Mouse (Mus musculus): ENCODE data around the gene Eef1a1.
A peak's percentile ranks its signal among the peaks of the same experiment; 100 is the strongest.
"Not testable (repeated sequence)": the region's sequence is repeated elsewhere in the genome, so short reads cannot be mapped to it uniquely, and the experiment has no call there.

Eef1a1 gene

GRCm38 (mm10) chr9:78508106-78508786 is 19.3 kb upstream of the Eef1a1 start:
- no peak for DNase-seq (ENCODE audit: low spot score in 2 of 2)

DNA sequence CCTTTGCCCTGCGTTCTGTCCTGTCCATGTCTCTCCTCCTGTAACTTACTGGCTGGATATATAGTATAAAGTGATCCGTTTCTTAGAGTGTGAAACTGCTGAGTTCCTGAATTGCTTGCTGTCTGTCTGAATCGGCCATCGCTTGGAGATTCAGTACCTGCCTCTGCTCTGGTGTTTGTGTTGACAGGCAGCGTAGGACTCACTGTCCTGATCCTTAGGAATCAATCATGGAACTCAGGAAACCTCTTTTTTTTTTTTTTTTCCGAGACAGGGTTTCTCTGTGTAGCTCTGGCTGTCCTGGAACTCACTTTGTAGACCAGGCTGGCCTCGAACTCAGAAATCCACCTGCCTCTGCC is 17.7 kb upstream of the Eef1a1 start:
- no peak for DNase-seq (ENCODE audit: low spot score in 2 of 2)

- DNase-seq (ENCODE audit: low spot score in 2 of 2) = no peak
Observed at GRCm38 (mm10) chr9:78506002-78506721, 17.2 kb upstream of the Eef1a1 start.

DNA sequence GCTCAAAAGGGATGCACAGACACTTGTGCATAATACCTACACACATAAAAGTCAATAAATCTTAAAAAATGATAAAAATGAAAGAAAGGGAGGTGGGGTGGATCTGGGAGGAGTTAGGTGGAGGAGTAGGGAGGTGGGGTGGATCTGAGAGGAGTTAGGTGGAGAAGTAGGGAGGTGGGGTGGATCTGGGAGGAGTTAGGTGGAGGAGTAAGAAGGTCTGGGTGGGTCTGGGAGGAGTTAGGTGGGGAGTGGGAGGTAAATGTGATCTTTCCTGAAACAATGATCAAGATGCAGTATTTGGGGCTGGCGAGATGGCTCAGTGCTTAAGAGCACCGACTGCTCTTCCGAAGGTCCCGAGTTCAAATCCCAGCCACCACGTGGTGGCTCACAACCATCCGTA is 16.3 kb upstream of the Eef1a1 start:
- no peak for DNase-seq (ENCODE audit: low spot score in 2 of 2)

DNA sequence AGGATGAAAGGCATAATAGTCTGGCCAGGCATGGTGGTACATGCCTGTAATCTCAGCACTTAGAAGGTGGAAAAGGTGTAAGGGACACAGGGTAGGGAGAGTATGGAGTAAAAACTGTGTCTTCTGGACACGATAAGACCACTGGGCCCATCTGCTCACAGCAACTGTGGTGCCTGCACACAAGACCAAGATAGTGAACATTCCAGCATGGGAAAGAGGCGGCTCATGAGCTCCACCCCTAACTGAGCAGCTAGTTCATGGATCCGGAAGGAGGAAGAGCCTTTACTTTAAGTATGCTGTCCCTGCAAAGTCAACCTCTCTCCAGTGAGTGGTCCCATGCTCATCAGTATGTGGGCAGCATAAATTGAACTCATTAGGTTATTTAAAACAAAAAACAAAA is 15.7 kb upstream of the Eef1a1 start:
- DNase-seq (ENCODE audit: low spot score in 2 of 2) = no peak

- DNase-seq (ENCODE audit: low spot score in 2 of 2) = no peak
Observed at GRCm38 (mm10) chr9:78504133-78504532, 15.2 kb upstream of the Eef1a1 start.

- DNase-seq (ENCODE audit: low spot score in 2 of 2) = no peak
Observed at GRCm38 (mm10) chr9:78503223-78504079, 14.5 kb upstream of the Eef1a1 start.

DNA sequence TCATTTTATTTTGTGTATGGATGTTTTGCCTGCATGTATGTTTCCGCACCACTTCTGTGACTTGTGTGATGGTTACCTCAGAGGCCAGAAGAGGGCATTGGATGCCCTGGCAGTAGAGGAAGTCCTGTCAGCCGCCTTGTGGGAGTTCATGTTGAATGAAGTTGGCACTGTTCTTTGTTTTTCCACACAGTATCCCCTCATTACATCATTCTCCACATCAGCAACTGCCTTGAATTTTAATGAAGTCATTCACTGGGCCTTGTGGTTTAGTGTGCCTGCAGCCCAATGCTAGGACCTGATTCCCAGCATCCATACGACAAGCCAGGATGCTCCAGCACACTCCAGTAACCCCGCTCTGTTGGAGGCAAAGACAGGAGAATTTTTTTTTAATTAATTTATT is 12.3 kb upstream of the Eef1a1 start:
- no peak for DNase-seq (ENCODE audit: low spot score in 2 of 2)

GRCm38 (mm10) chr9:78500386-78500785 is 11.4 kb upstream of the Eef1a1 start:
- DNase-seq (ENCODE audit: low spot score in 2 of 2) = no peak

DNA sequence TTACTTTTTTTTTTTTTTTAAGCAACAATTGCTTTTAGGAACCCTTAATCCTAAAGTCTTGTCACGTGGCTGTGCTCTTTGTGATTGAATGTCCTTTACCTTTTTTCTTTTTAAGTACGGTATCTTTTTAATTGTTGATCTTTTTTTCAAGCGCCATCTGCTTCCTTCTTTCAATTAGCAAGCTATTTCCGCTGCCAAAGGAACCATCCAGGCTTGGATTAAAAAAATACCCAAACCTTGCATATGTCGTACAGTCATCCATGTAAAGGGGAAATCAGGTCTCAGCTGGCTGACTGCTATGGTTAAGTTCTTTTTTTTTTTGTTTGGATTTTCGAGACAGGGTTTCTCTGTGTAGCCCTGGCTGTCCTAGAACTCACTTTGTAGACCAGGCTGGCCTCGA is 4.2 kb upstream of the Eef1a1 start:
- DNase-seq (ENCODE audit: low spot score in 2 of 2) = no peak

DNA sequence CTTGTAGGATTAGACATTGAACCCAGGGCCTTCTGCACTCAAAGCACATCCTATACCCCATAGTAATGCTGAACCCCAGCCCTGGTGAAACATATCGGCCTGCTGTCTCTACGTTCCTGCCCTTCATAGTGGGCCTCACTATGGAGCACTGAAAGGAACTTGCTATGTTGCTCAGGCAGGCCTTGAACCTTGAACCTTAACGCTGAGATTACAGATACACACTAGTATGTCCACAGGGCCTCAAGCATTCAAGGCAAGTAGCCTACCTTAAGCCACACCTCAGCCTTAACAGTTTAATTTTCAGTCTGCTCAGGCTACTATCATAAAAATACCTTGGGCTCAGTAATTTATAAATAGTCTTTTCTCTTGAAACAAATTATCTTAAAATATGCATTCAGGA is 3.3 kb upstream of the Eef1a1 start:
- DNase-seq (ENCODE audit: low spot score in 2 of 2) = no peak

GRCm38 (mm10) chr9:78491169-78491568 is 2.2 kb upstream of the Eef1a1 start:
- DNase-seq (ENCODE audit: low spot score in 2 of 2) = no peak

GRCm38 (mm10) chr9:78488021-78488420 is 930 bp downstream of the Eef1a1 start:
- not testable (repeated sequence) for DNase-seq (ENCODE audit: low spot score in 2 of 2)

GRCm38 (mm10) chr9:78484660-78485059 is 4.3 kb downstream of the Eef1a1 start:
- no peak for DNase-seq (ENCODE audit: low spot score in 2 of 2)

- DNase-seq (ENCODE audit: low spot score in 2 of 2) = no peak
Observed at GRCm38 (mm10) chr9:78482386-78482785, 6.6 kb downstream of the Eef1a1 start.

GRCm38 (mm10) chr9:78481423-78482331 is 7.3 kb downstream of the Eef1a1 start:
- peak; percentile 93 to 95 for DNase-seq (ENCODE audit: low spot score in 2 of 2)

DNA sequence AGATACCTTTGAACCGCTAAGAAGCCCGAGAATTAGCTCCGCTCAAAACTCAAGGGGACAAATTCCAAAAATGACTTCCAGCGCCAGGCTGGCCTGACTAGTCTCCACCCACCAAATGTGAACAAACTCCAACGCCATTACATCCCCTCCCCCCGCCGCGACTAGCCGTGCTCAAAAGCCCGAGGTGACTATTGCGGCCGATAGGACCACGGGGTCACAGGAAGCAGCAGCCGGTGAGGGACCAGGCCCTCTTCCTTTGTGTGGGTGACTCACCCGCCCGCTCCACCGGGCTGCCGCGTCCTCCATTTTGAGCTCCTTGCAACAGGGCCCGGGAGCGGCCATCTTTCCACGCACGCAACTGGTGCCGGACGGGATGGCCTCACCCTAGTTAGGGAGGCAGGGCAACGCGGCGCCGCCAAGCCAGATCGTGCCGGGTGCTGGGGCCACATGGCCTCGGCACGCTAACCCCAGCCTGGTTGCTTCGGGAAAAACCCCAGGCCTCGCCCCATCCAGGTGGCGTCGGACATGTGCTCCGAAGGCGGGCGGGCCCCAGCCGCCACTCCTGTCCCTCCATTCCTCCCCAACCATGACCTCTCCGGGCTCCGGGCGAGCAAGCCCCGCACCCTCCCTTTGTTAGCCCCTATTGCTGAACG is 8.1 kb downstream of the Eef1a1 start:
- peak; percentile 78 to 83 for DNase-seq (ENCODE audit: low spot score in 2 of 2)

DNA sequence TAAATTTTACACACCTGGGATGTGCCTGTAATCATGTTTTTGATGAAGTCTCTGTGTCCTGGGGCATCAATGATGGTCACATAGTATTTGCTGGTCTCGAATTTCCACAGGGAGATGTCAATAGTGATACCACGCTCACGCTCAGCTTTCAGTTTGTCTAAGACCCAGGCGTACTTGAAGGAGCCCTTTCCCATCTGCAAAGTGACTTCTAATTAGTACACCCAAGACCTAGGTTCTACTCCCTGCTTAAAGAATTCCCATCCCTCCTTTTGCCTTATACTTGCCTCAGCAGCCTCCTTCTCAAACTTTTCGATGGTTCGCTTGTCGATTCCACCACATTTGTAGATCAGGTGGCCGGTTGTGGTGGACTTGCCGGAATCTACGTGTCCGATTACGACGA is 8.7 kb downstream of the Eef1a1 start:
- DNase-seq (ENCODE audit: low spot score in 2 of 2) = not testable (repeated sequence)

DNA sequence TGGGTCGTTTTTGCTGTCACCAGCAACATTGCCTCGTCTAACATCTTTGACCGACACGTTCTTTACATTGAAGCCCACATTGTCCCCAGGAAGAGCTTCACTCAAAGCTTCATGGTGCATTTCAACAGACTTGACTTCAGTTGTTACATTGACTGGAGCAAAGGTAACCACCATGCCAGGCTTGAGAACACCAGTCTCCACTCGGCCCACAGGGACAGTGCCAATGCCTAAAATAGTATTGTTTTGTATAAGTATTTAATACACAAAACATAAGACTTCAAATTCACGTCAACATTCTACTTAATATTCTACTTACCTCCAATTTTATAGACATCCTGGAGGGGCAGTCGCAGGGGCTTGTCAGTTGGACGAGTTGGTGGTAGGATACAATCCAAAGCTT is 9.6 kb downstream of the Eef1a1 start:
- DNase-seq (ENCODE audit: low spot score in 2 of 2) = not testable (repeated sequence)

- not testable (repeated sequence) for DNase-seq (ENCODE audit: low spot score in 2 of 2)
Observed at GRCm38 (mm10) chr9:78478009-78478605, 10.8 kb downstream of the Eef1a1 start.
